Mouse (Mus musculus) liver, embryonic 14.5 days (tissue): ENCODE results near the gene Zdhhc19.

ENCODE experiments used
- CTCF ChIP-seq: IDR thresholded peaks from 2 replicates; pipeline ENCODE4 v1.5.1; 2016; ENCODE audit warnings: antibody characterized with exemption, low read depth, control low read depth
- EP300 ChIP-seq: IDR thresholded peaks from 2 replicates; pipeline ENCODE4 v1.6.1; 2016; ENCODE audit warnings: antibody characterized with exemption, low read depth

- TF ChIP-seq CTCF: no peak
- no peak for TF ChIP-seq EP300
Measured at GRCm38 (mm10) chr16:32559493-32559892, 63.4 kb downstream of the Zdhhc19 start.
